Mouse (Mus musculus) cerebellum, postnatal 10 days (tissue): ENCODE results near the gene Dcaf17.

Experiments
- DNase-seq, 2 experiments: peaks; one replicate each; pipeline ENCODE4 v3.0.0; 2021; ENCODE audit warnings: mixed read lengths in 2 of 2

The Dcaf17 gene

GRCm38 (mm10) chr2:71056115-71056835 lies 1.1 kb downstream of the Dcaf17 start:
- no peak for DNase-seq

DNA sequence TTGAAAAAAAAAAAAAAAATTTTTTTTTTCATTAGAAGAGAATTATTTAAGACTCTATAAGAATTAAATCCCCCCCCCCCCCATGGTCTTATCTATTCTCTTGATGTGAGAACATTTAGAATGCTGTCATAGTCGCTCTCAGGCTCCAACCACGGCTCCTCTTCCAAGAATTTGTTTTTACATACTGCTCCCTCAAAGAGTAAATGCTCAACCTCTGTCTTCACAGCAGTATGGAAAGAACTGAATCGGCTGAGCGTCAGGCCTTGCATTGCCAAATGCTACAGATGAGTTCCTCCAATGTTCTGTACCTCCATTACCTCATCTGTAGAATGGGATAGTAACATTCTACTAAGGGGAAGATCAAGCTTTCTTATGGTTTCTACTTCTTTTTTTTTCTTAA lies 16.5 kb downstream of the Dcaf17 start:
- DNase-seq = no peak

- DNase-seq = no peak
Observed at GRCm38 (mm10) chr2:71073330-71073729, 18.2 kb downstream of the Dcaf17 start.

DNA sequence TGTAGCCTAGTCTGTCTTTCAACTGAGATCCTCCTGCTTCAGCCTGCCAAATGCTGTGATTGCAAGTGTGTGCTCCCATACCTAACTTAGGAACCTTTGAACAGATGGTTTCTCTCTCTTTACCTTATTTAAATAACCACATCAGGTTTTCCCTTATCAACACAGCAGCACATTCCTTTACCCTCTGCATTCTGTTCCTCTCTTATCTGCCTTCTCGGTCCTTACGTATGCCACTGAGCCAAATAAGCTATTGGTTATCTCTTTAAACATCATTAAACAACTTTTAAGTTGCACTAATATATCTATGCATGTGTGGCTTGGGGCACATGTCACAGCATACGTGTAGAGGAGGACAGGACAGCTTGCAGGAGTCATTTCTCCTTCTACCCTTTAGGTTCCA lies 18.7 kb downstream of the Dcaf17 start:
- DNase-seq = no peak

DNA sequence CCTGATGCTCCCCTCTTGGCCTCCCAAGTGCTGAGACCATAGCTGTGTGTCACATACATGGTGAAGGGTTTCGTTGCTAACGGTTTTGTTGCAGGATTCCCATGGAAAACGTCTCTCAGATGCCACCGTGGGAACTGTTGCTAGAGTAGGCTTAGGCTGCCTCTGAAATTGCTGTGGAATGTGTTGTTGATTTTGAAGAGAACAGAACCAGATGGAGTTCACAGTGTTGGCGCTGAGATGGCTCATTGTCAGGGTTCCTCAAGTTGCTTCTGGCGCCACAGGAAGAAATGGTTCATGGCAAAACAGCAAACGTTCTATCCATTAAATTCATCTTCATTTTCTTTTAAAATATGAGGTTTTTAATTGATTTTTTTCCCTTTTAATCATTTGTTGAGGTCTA lies 27.3 kb downstream of the Dcaf17 start:
- no peak for DNase-seq

GRCm38 (mm10) chr2:71083454-71084193 lies 28.5 kb downstream of the Dcaf17 start:
- DNase-seq = no peak

- no peak for DNase-seq
Observed at GRCm38 (mm10) chr2:71089766-71090165, 34.6 kb downstream of the Dcaf17 start.

GRCm38 (mm10) chr2:71090660-71091445 lies 35.7 kb downstream of the Dcaf17 start:
- DNase-seq = no peak

DNA sequence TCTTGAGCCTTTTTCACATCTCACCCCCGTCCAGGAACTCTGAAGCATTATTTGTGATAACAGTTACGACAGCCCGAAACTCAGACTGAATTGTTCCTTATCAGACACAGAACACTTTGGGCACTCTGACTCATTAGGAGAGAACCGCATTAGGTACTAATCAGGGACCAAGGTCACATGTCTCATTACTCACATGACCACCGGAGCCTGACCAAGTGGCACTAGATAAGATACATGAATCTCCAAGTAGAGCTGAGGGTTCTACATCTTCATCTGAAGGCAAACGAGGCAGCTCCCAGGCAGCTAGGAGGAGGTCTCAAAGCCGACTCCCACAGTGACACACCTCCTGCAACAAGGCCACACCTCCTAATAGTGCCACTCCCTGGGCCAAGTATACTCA lies 41.0 kb downstream of the Dcaf17 start:
- no peak for DNase-seq

DNA sequence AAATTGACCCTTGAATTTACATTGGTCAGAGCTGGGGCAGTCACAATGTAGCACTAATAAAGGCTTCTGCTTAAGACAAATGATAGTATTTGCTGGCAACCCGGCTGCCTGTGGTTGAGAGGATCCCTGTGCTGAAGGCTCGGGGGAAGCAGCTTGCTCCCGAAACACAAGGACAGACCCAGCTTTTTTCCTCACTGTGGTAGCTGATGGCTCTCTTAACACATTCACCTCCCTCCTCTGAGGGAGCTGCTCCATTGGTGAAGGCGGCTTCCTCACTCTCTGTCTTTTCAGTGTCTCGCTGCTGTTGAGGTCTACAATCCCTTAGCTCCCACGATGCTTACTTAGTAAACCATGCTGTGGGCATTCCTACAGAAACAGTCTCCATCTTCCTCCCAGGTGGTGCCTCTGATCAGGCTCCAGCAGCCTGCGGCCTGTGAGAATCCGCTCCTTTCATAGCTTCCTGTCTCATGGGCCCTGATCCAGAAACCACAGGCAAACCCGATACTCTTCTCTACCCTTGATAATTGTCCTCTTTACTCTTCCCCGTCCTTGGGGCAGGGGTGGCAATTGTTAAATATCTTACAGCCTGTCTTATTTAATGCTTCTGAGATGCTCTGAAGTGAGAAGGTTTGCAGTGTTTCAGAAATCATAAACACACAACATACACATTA lies 47.6 kb downstream of the Dcaf17 start:
- DNase-seq = peak; percentile 13 to 15

- no peak for DNase-seq
Observed at GRCm38 (mm10) chr2:71103292-71103680, 48.2 kb downstream of the Dcaf17 start.

- DNase-seq = no peak
Observed at GRCm38 (mm10) chr2:71104696-71105095, 49.6 kb downstream of the Dcaf17 start.

DNA sequence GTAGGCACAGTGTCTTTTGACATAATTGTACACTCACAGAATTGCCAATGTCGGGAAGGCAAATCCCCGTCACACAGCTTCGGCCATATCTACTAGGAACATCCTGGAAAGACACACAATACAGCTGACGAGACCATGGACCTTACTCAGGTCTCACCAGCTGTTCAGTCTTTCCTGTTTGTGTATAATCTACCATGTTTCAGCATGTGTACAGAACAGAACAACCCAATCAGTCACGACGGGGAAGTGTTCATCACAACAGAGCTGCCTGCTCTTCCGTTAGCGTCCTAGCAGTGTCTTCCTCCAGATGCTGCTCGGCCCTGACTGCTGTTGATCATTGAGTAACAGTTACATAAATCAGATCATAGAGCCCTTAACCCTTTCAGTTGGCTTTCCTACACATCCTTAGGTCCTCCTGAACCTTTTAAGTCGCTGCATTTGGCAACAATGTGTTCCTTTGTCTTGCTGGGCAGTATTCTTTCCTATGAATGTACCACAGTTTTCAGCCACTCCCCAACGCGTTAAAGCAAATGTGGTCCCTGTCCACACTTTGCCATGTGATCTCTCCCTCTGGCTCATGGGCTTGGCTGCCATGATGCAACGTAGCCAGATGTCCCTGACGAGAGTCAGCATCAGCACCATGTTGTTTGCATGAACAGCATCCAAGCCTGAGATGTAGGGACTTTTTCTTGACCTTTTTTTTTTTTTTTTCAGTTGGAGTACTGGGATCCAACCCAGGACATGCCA lies 50.5 kb downstream of the Dcaf17 start:
- no peak for DNase-seq

DNA sequence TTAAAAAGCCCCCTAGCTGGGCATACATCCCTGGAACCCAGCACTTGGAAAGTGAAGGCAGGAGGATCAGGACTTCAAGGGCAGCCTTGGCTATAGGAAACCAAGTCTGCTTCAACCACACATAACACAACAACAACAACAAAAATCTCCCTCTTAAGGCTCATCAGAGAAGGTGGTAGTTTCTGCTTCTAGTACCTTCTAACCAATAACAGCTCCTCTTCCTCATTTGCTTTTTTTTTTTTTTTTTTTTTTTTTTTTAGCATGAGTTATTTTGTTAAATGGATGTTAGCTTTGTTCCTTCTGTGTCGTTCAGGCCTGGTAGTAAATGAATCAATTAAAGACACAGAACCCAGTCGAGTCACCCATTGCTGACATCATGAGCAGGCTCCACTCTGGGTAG lies 52.1 kb downstream of the Dcaf17 start:
- DNase-seq = no peak

- DNase-seq = no peak
Observed at GRCm38 (mm10) chr2:71108541-71108940, 53.4 kb downstream of the Dcaf17 start.

DNA sequence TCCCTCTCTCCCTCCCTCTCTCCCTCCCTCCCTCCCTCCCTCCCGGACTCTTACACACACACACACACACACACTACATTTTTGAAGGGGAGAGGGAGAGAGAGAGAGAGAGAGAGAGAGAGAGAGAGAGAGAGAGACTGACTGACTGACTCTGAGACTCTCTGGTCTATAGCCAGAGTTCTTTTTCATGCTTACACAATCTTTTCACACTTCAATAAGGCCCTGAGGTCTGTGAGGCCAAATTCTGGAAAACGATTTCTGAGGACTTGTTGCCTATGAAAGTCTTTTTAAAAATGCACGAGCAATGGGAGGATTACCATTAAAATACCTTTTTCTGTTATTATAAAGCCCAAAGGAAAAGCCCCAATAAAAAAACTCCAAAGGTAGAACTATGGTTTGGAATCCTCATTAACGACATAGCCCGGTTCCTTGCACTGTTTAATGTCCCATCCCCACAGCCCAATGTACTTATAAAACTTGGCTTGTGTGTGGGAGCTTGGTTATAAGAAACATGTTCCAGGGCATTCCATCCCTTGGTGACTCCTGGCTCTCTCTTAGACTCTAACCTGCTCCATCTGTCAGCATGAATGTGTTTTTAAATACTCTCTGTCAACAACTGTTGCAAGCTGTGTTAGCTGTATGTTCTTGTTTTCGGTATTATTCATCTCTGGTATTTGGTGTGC lies 58.5 kb downstream of the Dcaf17 start:
- no peak for DNase-seq

DNA sequence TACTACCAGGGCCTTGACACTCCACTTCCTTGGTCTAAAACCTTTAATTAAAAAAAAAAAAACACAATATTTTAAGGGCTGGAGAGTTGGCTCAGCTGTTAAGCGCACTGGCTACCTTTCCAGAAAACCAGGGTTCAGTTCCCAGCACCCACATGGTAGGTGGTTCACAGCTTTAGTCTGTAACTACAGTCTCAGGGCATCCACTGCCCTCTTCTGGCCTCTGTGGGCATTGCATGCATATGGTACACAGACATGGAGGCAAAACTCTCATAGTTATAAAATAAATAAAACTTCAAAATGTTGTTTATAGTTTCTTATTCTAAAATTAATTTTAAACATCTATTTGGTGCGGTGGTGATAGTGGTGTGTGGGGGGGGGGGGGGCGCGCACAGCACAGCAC lies 61.0 kb downstream of the Dcaf17 start:
- DNase-seq = no peak

GRCm38 (mm10) chr2:71117797-71118708 lies 62.9 kb downstream of the Dcaf17 start, which contains the start of gene Cybrd1:
Cybrd1 (plus strand) TSS chr2:71117923.
- peak; percentile 69 to 80 for DNase-seq

GRCm38 (mm10) chr2:71120844-71121243 lies 65.7 kb downstream of the Dcaf17 start:
- DNase-seq = no peak

DNA sequence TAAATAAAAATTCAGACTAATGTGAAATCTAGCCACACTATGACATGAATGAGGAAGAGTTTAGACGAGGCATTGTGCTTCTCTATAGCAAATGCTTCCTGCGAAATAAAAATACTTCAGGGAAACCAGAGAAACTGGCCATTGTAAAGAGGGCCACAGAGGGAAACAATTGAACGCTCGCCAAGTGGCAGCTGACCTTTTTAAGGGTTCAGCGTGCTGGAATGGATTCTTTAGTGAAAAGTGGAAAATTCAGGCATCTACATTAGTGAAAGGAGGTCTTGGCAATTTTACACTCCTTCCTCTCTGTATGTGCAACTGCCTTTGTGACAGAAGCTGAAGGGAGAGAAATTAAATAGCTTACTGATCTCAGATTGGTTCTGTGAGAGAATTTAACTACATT lies 66.3 kb downstream of the Dcaf17 start:
- DNase-seq = peak; percentile 13 to 18
